Mouse (Mus musculus): ENCODE data around the gene Rtn4rl1. TPM values are rescaled to one million over a fixed set of nuclear protein-coding genes. Genes with fewer than 3 reads are reported as not detected.

Rtn4rl1 gene
- polyA plus RNA-seq, 1 experiment from 2014 or later: 2.2 TPM

- H3K36me3 ChIP-seq: peaks cover 14% of the 10 kb centered on the region; the same call in 1 of the 2 replicates
- ATAC-seq (ENCODE audit: insufficient read depth, low FRiP score, low read depth): no peak
- H3K4me3 ChIP-seq (replicated peaks): peak overlapping the region; percentile 65
- H3K27ac ChIP-seq: peak overlapping the region; percentile 91
- peaks cover 73% of the 10 kb centered on the region for H3K4me1 ChIP-seq
- peak overlapping the region; percentile 85 for H3K4me2 ChIP-seq
- WGBS: 16% methylated on average over 55 of the region's 55 CpGs
- no peaks in the 10 kb centered on the region for H3K9me3 ChIP-seq
- H3K27me3 ChIP-seq (replicated peaks): peaks cover 47% of the 10 kb centered on the region
- peak overlapping the region; percentile 73 for H3K9ac ChIP-seq
These were observed 27.3 kb upstream of the Rtn4rl1 start for GRCm38 (mm10) chr11:75166193-75166842.

GRCm38 (mm10) chr11:75166861-75167642 lies 26.5 kb upstream of the Rtn4rl1 start:
- H3K4me2 ChIP-seq: peak overlapping the region; percentile 85
- H3K27ac ChIP-seq: peak overlapping the region; percentile 91
- peaks cover 14% of the 10 kb centered on the region; the same call in 1 of the 2 replicates for H3K36me3 ChIP-seq
- WGBS: 4% methylated on average over 68 of the region's 68 CpGs
- H3K9me3 ChIP-seq: no peaks in the 10 kb centered on the region
- peak overlapping the region; percentile 65 for H3K4me3 ChIP-seq (replicated peaks)
- peak overlapping the region; percentile 73 for H3K9ac ChIP-seq
- peaks cover 53% of the 10 kb centered on the region for H3K27me3 ChIP-seq (replicated peaks)
- peaks cover 71% of the 10 kb centered on the region for H3K4me1 ChIP-seq
- no peak for ATAC-seq (ENCODE audit: insufficient read depth, low FRiP score, low read depth)

- Histone ChIP-seq H3K36me3 (0 out of 2 replicates have a peak, but pooled peaks cover 7% of the 10 kb centered on the region), H3K9me3 (no peaks in the 10 kb centered on the region), H3K27ac (peak overlapping the region; percentile 91), H3K4me3 (replicated peaks) (peak overlapping the region; percentile 65), H3K4me2 (peak overlapping the region; percentile 85), H3K9ac (peak overlapping the region; percentile 73), H3K27me3 (replicated peaks) (peaks cover 62% of the 10 kb centered on the region), H3K4me1 (peaks cover 75% of the 10 kb centered on the region)
- WGBS: 6% methylated on average over 57 of the region's 63 CpGs
- no peak for ATAC-seq (ENCODE audit: insufficient read depth, low FRiP score, low read depth)
These were observed 25.7 kb upstream of the Rtn4rl1 start for GRCm38 (mm10) chr11:75167643-75168589.

- Histone ChIP-seq H3K36me3 (no peaks in the 10 kb centered on the region), H3K4me2 (peak overlapping the region; percentile 85), H3K27ac (peak overlapping the region; percentile 91), H3K4me1 (peaks cover 74% of the 10 kb centered on the region), H3K9me3 (no peaks in the 10 kb centered on the region), H3K9ac (peak overlapping the region; percentile 73), H3K4me3 (replicated peaks) (peak overlapping the region; percentile 65), H3K27me3 (replicated peaks) (peaks cover 62% of the 10 kb centered on the region)
- peak; percentile 23; the same call in 1 of the 2 replicates for ATAC-seq (ENCODE audit: insufficient read depth, low FRiP score, low read depth)
- under 1% methylated on average over 78 of the region's 83 CpGs for WGBS
These were observed 24.8 kb upstream of the Rtn4rl1 start for GRCm38 (mm10) chr11:75168590-75169361.

- 3% methylated on average over 23 of the region's 23 CpGs for WGBS
- H3K27me3 ChIP-seq (replicated peaks): peaks cover 62% of the 10 kb centered on the region
- ATAC-seq (ENCODE audit: insufficient read depth, low FRiP score, low read depth): no peak
- H3K4me3 ChIP-seq (replicated peaks): peak within 1 kb of the TSS; percentile 65
- no peaks in the 10 kb centered on the region for H3K36me3 ChIP-seq
- no peaks in the 10 kb centered on the region for H3K9me3 ChIP-seq
- H3K4me2 ChIP-seq: peak within 1 kb of the TSS; percentile 85
- peak within 1 kb of the TSS; percentile 73 for H3K9ac ChIP-seq
- peak within 1 kb of the TSS; percentile 91 for H3K27ac ChIP-seq
- peaks cover 72% of the 10 kb centered on the region for H3K4me1 ChIP-seq
These were observed 24.0 kb upstream of the Rtn4rl1 start, which contains the start of gene Hic1 for GRCm38 (mm10) chr11:75169405-75170080. Hic1 (minus strand) TSS chr11:75169519.

GRCm38 (mm10) chr11:75170136-75170751 lies 23.3 kb upstream of the Rtn4rl1 start:
- no peak overlapping the region for H3K9ac ChIP-seq
- ATAC-seq (ENCODE audit: insufficient read depth, low FRiP score, low read depth): peak; percentile 39

GRCm38 (mm10) chr11:75171186-75171865 lies 22.3 kb upstream of the Rtn4rl1 start:
- H3K9ac ChIP-seq: no peak overlapping the region
- peaks cover 53% of the 10 kb centered on the region for H3K27me3 ChIP-seq (replicated peaks)
- H3K4me3 ChIP-seq (replicated peaks): peak overlapping the region; percentile 71; the same call in 1 of the 2 replicates
- peak overlapping the region; percentile 97 for H3K4me2 ChIP-seq
- no peaks in the 10 kb centered on the region for H3K36me3 ChIP-seq
- WGBS: 15% methylated on average over 17 of the region's 17 CpGs
- no peaks in the 10 kb centered on the region for H3K9me3 ChIP-seq
- H3K4me1 ChIP-seq: peaks cover 59% of the 10 kb centered on the region
- H3K27ac ChIP-seq: no peak overlapping the region
- ATAC-seq (ENCODE audit: insufficient read depth, low FRiP score, low read depth): no peak

More at GRCm38 (mm10) chr11:75170136-75170751, 23.3 kb upstream of the Rtn4rl1 start:
- Histone ChIP-seq H3K36me3 (no peaks in the 10 kb centered on the region), H3K27ac (peak overlapping the region; percentile 91; the same call in 1 of the 2 replicates), H3K4me2 (peak overlapping the region; percentile 85), H3K4me3 (replicated peaks) (peak overlapping the region; percentile 65), H3K9me3 (no peaks in the 10 kb centered on the region), H3K4me1 (peaks cover 69% of the 10 kb centered on the region), H3K27me3 (replicated peaks) (peaks cover 62% of the 10 kb centered on the region)
- WGBS: under 1% methylated on average over 38 of the region's 38 CpGs

GRCm38 (mm10) chr11:75172151-75173094 lies 21.2 kb upstream of the Rtn4rl1 start:
- H3K4me1 ChIP-seq: peaks cover 50% of the 10 kb centered on the region
- no peaks in the 10 kb centered on the region for H3K9me3 ChIP-seq
- H3K27me3 ChIP-seq (replicated peaks): peaks cover 46% of the 10 kb centered on the region
- H3K9ac ChIP-seq: no peak overlapping the region; the same call in 1 of the 2 replicates
- H3K27ac ChIP-seq: no peak overlapping the region
- no peak for ATAC-seq (ENCODE audit: insufficient read depth, low FRiP score, low read depth)
- peak overlapping the region; percentile 71 for H3K4me3 ChIP-seq (replicated peaks)
- peaks cover 5% of the 10 kb centered on the region; the same call in 1 of the 2 replicates for H3K36me3 ChIP-seq
- under 1% methylated on average over 75 of the region's 75 CpGs for WGBS
- H3K4me2 ChIP-seq: peak overlapping the region; percentile 97
